Mouse (Mus musculus) right cerebral cortex, postnatal 14 days (tissue): ENCODE results near the gene Serpinc1.
"Not testable (repeated sequence)": the region's sequence is repeated elsewhere in the genome, so short reads cannot be mapped to it uniquely, and the experiment has no call there.

Source experiments
- DNase-seq: peaks from one replicate; pipeline ENCODE4 v3.0.0; 2022

Serpinc1 gene

GRCm38 (mm10) chr1:161025410-161026210 lies 47.2 kb downstream of the Serpinc1 start:
- no peak for DNase-seq

- DNase-seq = no peak
These were observed 48.8 kb downstream of the Serpinc1 start for GRCm38 (mm10) chr1:161027196-161027595.

- not testable (repeated sequence) for DNase-seq
These were observed 50.0 kb downstream of the Serpinc1 start for GRCm38 (mm10) chr1:161028427-161028826.

- DNase-seq = no peak
These were observed 51.7 kb downstream of the Serpinc1 start for GRCm38 (mm10) chr1:161030058-161030457.

- DNase-seq = no peak
These were observed 53.5 kb downstream of the Serpinc1 start for GRCm38 (mm10) chr1:161031881-161032280.

GRCm38 (mm10) chr1:161032345-161032744 lies 54.0 kb downstream of the Serpinc1 start:
- no peak for DNase-seq

DNA sequence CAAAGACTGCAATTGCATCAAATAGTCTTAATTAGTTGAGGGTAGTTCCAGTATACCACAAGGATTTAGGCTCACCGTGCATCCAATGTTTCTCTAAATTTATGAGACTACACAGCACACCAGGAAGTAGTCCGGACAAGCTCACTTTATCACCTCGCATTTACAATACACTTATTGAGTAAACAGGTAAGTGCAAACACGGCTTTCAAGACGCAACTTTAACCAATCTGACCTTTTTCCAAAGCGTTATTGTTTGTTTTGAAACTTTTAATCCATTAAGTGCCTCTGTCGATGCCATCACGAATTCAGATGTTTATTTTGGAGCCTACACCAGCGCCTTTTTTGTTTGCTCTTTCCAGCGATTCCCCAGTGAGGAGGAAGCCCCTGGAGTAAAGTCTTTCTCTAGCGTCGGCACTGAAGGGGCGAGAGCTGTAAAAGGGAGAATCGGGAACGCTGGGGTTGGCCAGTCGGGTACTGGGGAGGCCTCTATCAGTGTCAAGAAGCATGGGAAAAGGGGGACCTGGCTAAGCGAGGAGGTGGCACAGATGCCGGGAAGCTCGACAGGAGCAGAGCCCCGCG lies 55.6 kb downstream of the Serpinc1 start:
- DNase-seq = no peak

DNA sequence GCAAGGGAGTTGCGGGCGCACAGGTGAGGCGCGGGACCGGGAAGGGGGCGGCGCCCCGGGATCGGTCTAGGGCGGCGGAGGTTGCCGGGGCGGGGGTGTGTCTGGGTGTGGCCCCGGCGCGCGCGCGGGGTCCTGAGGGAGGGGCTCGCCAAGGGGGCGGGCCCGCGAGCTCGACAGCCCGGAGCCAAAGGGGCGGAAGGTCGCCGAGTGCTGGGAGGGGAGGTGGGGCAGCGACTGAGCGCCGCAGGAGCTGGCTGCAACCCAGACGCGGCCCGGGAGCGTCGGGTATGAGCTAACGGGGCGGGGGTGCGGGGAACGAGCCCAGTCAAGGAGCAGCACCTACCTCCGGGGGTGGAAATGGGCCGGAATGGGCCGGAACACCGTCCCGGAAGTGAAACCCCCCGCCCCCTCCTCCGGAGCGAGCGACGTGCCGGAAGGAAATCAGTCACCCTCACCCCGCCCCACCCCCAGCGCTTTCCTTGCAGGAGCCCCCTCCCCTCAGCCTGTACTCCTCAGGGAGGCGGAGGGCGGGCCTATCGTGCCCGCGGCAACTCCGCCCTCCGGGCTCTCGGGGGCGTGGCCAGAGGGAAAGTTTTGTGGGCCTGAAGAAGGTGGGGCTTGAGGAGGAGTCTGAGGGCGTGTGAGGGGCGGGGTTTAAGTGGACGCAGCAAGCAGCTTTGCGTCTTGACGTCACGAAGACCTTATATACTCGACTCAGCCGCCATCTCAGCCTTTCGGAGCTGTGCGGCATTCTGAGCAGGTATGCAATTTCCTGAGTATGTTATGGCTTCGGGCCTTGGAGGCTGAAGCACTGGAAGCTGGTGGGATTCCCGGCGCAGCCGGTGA lies 56.3 kb downstream of the Serpinc1 start, which contains the start of gene Zbtb37:
TSS of gene Zbtb37 (minus strand) at position 415 of the 846 bp plus-strand sequence.
- peak; percentile 95 for DNase-seq

DNA sequence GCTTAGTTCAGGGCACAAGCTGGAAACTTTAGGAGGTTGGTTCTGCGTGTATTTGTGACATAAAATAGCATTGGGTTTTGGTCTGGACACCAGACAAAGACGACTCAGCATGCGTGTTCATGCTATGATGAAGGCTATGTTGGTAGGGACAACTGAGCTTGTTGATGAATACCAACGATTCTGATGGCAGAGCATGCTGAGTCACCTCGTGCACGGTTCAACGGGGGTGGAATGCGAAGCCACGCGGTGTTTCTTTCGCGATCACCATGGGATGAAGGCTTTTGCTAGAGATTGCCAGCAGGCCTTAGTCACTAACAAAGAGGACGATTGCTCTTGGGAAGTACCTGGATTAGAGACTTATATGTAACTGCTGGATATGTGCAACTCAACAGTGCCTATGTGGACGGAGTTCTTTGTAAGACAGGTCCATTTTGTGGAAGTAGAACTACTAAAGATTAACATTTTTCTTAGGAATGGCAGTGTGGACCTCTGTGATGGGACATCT lies 56.9 kb downstream of the Serpinc1 start:
- peak; percentile 53 for DNase-seq

DNA sequence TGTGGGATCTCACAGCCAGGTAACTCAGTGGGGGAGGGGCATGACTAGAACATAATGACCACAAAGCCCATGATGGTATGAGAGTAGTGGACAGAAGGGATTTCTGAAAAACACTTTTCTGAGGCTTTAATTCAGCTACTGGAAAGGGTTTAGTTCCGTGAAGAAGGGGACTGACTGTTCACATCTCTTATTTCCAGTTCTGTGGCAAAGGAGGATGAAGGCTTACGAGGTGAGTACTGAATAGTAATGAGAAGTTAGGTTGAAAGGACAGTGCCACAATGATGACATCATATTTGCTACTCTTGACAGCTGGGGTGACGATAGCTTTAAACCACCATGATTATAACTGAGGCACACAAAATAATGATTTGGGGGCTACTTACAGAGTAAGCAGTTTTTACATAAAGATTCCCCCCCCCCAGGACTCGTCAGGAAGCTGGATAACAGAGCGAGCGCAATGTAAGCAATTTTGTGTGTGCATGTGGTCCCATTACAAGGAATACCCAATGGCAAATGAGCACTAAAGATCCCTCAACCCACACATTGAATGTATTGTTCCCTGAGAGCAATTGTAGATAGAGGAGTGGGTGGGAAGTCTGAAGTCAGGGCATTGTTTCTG lies 57.5 kb downstream of the Serpinc1 start:
- DNase-seq = no peak

DNA sequence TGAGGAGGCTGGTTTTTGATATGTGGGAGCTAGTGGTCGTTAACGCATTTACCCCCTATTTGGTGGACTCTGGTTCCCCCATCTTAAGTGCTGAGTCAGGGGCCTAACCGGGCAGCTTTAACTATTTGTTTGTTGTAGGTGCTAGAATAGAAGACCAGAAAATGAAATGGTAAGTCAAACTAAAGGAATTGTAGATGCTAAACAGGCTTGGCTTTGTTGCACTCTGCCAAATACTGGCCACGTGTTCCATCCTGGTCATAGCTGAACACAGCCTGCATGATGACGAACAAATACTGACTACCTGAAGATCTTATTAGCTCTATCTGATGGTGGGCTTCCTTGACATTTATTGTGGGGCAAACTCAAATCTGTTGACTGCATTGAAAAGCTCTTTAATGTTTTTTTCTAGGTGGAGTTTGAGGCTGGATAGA lies 58.0 kb downstream of the Serpinc1 start:
- no peak for DNase-seq

- no peak for DNase-seq
These were observed 58.6 kb downstream of the Serpinc1 start for GRCm38 (mm10) chr1:161037026-161037425.

GRCm38 (mm10) chr1:161037599-161037998 lies 59.2 kb downstream of the Serpinc1 start:
- DNase-seq = no peak

- DNase-seq = no peak
These were observed 59.6 kb downstream of the Serpinc1 start for GRCm38 (mm10) chr1:161038004-161038403.

DNA sequence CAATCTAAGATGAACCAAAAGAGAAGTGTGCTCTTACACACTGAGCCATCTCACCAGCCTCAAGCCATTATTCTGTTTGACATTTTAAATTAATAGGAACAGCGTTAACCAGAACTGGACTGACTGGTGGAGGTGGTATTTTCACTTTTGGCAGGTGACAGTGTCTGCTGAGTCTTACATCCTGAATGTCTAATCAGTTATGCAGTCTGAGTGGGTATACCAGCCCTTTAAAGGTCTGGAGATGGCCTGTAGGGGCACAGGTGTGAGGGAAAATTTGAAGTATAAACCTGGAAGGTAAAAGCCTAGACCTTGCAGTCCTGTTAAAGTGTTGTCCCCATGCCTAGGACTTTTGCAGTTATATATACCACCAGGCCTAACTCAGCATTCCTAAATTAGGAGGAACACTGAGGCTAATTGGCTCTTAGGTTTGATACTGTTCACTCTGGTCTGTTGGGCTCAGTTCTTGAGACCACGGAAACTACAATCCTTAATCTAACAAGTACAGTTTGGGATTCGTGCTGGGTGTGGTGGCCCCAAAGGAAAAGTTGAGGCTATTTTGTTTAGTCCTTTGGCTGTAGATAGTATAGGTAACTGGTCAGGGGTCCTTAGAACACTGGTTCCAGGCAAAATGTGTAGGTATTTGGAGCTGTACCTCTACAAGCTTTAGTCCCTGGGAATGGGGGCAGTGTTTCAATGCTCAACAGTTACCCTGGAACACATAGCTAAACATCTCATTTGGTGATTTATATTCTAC lies 60.8 kb downstream of the Serpinc1 start:
- DNase-seq = no peak

- DNase-seq = no peak
These were observed 61.5 kb downstream of the Serpinc1 start for GRCm38 (mm10) chr1:161039741-161040425.

DNA sequence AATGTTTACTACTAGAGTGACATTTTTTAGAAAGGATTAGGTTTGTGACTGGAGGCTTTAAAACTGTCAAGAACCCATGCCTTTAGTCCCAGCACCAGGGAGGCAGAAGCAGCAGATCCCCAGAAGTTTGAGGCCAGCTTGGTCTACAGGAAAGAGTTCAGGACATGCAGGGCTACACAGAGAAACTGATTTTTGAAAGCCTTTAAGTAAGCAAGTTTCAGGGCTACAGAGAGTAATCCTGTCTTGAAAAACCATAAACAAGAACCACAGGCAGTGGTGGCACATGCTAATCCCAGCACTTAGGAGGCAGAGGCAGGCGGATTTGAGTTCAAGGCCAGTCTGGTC lies 62.0 kb downstream of the Serpinc1 start:
- no peak for DNase-seq

DNA sequence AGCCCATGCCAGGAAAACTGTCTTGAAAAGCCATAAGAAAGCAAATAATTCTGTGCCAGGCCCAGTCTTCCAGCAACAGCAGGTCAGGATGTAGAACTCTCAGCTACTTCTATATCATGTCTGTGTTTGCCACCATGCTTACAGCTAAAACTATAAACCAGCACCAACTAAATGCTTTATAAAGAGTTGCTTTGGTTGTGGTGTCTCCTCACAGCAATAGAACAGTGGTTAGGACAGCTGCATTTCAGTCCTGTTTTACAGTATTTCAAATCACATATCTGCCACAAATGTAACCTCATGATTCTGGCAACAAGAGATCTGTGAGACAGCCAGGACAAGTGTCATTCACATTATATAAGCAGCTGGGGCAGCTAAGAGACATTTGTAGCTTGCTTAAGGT lies 62.5 kb downstream of the Serpinc1 start:
- DNase-seq = no peak

DNA sequence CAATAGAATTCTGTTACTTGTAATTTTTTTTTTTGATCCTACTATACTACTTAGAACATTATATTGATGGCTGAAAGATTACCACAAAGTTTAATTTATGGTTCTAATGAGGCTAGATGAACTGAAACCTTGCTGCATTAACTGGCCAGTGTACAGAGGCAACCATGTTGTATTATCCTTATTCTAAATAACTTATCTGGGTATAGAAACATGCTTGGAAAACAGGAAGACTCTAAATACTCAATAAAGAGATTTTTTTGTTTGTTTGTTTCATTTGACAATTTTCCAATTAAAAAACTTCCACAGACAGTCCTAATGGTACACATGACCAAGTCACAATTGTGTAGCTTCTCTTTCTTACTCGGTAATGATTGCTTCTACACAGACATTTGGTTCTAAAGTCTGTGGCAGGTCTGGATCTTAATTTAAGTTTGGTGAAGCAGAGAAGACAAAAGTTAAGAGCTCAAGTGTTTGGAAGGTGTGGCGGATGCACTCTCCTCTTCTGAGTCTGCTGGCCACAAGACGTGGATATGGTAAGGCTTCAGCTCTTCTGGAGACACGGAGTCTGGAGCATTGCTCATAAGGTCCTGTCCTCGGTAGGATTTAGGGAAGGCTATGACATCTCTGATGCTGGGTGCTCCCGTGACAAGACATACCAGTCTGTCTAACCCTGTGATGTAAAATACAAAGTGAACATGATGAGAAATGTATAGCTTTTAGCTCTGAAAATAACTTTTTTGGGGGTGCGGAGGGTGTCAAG lies 63.1 kb downstream of the Serpinc1 start:
- no peak for DNase-seq

DNA sequence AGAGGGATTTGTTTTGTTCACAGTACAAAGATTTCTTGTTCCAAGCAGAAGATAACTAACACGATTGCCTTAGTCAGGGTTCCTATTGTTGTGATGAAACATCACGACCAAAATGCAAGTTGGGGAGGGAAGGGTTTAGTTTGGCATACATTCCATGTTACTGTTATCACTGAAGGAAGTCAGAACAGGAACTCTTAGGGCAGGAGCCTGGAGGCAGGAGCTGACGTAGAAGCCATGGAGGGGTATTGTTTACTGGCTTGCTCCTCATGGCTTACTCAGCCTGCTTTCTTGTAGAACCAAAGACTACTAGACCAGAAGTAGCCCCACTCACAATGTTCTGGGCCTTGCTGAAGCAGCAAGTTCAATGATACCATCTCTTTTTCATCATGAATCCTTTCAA lies 68.6 kb downstream of the Serpinc1 start:
- no peak for DNase-seq
